Comparison of ENCODE assay signal across 9 mouse cellular contexts in the genomic region with DNA sequence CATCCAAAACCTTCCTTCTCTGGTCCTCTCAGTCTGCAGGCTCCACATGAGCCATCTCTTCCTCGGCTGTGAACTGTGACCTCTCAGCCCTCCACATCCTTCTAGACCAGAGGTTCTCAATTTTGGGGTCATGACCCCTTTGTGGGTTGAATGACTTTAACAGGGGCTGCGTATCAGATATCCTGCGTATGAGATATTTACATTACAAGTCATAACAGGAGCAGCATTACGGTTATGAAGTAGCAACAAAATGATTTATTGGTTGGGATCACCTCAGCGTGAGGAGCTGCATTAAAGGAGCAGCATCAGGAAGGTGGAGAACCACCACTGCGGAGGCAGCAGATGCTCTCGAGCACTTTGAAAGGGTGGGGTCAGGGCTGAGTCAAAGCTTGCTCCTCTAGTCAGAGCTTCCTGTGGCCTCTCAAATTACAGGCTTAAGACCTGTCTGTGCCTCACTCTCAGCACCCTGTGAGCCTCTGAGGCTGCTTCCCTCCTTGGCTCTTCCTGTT. TPM values are rescaled to one million over a fixed set of nuclear protein-coding genes. Genes with fewer than 3 reads are reported as not detected.
DNase-seq lines count a peak whose midpoint lies in the region; ATAC-seq and TF ChIP-seq lines count a peak whose summit lies in the region.
"Had no signal": no experiment of that assay in that cellular context is flagged by ENCODE, and none has a peak within 500 bp of the region (broad histone marks: within the 10 kb centered on the region; RNA-seq: fewer than 3 reads in every experiment).

No protein-coding gene starts in this region.

- peak overlapping the region; percentile 16; the same call in 1 of the 2 replicates for H3K27ac ChIP-seq in thymus, adult 2 months (ENCODE audit: control insufficient read depth, insufficient read depth, low read length)
- 0 out of 2 replicates have a peak overlapping the region, but pooled peaks have one; percentile 31 for H3K27ac ChIP-seq in stomach, postnatal 0 days (replicated peaks)

- no peak for TF ChIP-seq EP300 in stomach, postnatal 0 days (optimal IDR thresholded peaks at IDR 0.05)

- no peak for TF ChIP-seq POLR2A in thymus, adult 2 months (IDR thresholded peaks at IDR 0.05; ENCODE audit: control insufficient read depth, extremely low read depth, insufficient read depth, low read length, poor library complexity)

- H3K4me2 ChIP-seq in stomach, postnatal 0 days (replicated peaks; ENCODE audit: low read depth), result no peak overlapping the region

- DNase-seq in thymus, adult 2 months, result no peak
- DNase-seq in thymus, postnatal 10 days (ENCODE audit: low spot score in 2 of 2), result no peak
- DNase-seq in brain, adult 2 months (ENCODE audit: low read depth, low spot score), result peak; percentile 64
- DNase-seq in hindlimb bud, embryonic 11.5 days (ENCODE audit: extremely low spot score, low read depth, low spot score), result peak; percentile 6
- DNase-seq in stomach, postnatal 0 days (ENCODE audit: low spot score), result no peak
- no peak for DNase-seq in cerebellum, postnatal 14 days
- no peak for DNase-seq in layer of hippocampus, postnatal 36 days
- DNase-seq: adrenal gland, adult 2 months; lung, postnatal 14 days had no signal

- 50% methylated on average over 7 of the region's 7 CpGs for WGBS in thymus, adult 2 months
- 25% methylated on average over 7 of the region's 7 CpGs for WGBS in stomach, postnatal 0 days

- ATAC-seq in stomach, postnatal 0 days (ENCODE audit: low FRiP score, low TSS enrichment), result peak; percentile 33; the same call in 1 of the 2 replicates

- H3K27me3 ChIP-seq in thymus, adult 2 months (ENCODE audit: control insufficient read depth, insufficient read depth, low read length), result no peaks in the 10 kb centered on the region
- H3K27me3 ChIP-seq in stomach, postnatal 0 days (ENCODE audit: control insufficient read depth, insufficient read depth, low read length), result no peaks in the 10 kb centered on the region

- no peak for TF ChIP-seq CTCF in thymus, adult 2 months (IDR thresholded peaks at IDR 0.05; ENCODE audit: borderline replicate concordance, control insufficient read depth, extremely low read depth, insufficient read depth, low read length, poor library complexity)
- TF ChIP-seq CTCF in stomach, postnatal 0 days (IDR thresholded peaks at IDR 0.05; ENCODE audit: low read depth), result no peak

- H3K4me3 ChIP-seq in thymus, adult 2 months (ENCODE audit: control insufficient read depth, insufficient read depth, low read length), result no peak overlapping the region
- no peak overlapping the region for H3K4me3 ChIP-seq in stomach, postnatal 0 days (ENCODE audit: low read depth, low read length)

- no peaks in the 10 kb centered on the region for H3K9me3 ChIP-seq in stomach, postnatal 0 days (ENCODE audit: control insufficient read depth, low read length)

- H3K36me3 ChIP-seq in thymus, adult 2 months (ENCODE audit: control insufficient read depth, insufficient read depth, low read length), result peaks cover 73% of the 10 kb centered on the region
- H3K36me3 ChIP-seq in stomach, postnatal 0 days (ENCODE audit: control insufficient read depth, insufficient read depth, low read length), result peaks cover 44% of the 10 kb centered on the region

- no peak overlapping the region for H3K9ac ChIP-seq in stomach, postnatal 0 days (ENCODE audit: low read length)

- H3K4me1 ChIP-seq in thymus, adult 2 months (replicated peaks; ENCODE audit: control insufficient read depth, insufficient read depth, low read length), result peaks cover 10% of the 10 kb centered on the region
- no peaks in the 10 kb centered on the region for H3K4me1 ChIP-seq in stomach, postnatal 0 days (replicated peaks; ENCODE audit: control insufficient read depth, insufficient read depth)

RNA-seq across cellular contexts. Expression of a gene that starts 44.4 kb away (rescaled TPM):
- 95.3 and 117 TPM in 2 replicates for polyA plus RNA-seq in thymus, adult 2 months (2012; rRNA removed)
- polyA plus RNA-seq in stomach, postnatal 0 days (2015; fragmentation: Nextera tagmentation; extraction: Ambion mirVana), result 57.2 and 61.2 TPM in 2 replicates
- 10 to 100 TPM; 75.3 to 78.4 TPM for total RNA-seq in layer of hippocampus, postnatal 36 days (2021)

RNA-seq across cellular contexts. Expression of a gene that starts 56.7 kb away (rescaled TPM):
- polyA plus RNA-seq in thymus, adult 2 months (2012; rRNA removed), result 14.4 and 15.3 TPM in 2 replicates
- 21.6 and 22.0 TPM in 2 replicates for polyA plus RNA-seq in stomach, postnatal 0 days (2015; fragmentation: Nextera tagmentation; extraction: Ambion mirVana)
- total RNA-seq in layer of hippocampus, postnatal 36 days (2021), result 10 to 100 TPM; 43.4 to 45.5 TPM

Comparison
In these comparisons a context has a peak if more than half of its experiments do, and no peak if none do; other contexts are left out.
1. DNase-seq: peak in brain, adult 2 months (single experiment) and hindlimb bud, embryonic 11.5 days (single experiment); none in thymus, adult 2 months (single experiment), thymus, postnatal 10 days (0 of 2), stomach, postnatal 0 days (single experiment), cerebellum, postnatal 14 days (0 of 2) and layer of hippocampus, postnatal 36 days (0 of 2).